Mouse (Mus musculus): ENCODE results near the gene Plekhg1.

The Plekhg1 gene

GRCm38 (mm10) chr10:3947346-3947745, 207.2 kb downstream of the Plekhg1 start:
- no peak for DNase-seq (ENCODE audit: low spot score in 2 of 2)

DNA sequence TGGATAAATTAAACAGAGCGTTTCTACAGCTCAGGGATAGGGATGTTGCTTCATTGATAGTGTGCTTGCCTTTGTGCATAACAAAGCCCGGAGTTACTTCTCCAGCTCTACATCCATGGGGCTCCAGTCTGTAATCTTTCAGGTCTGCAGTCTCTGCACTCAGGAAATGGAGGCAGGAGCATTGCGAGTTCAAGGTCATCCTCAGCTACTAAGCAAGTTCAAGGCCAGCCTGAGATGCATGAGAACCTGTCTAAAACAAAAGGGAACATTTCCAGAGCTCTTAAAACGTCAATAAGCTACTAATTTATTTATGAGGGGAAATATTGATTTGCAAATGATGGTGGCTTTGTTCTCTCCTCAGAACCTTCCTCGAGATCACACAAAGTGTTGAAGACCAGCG, 209.1 kb downstream of the Plekhg1 start:
- DNase-seq (ENCODE audit: low spot score in 2 of 2): no peak

DNA sequence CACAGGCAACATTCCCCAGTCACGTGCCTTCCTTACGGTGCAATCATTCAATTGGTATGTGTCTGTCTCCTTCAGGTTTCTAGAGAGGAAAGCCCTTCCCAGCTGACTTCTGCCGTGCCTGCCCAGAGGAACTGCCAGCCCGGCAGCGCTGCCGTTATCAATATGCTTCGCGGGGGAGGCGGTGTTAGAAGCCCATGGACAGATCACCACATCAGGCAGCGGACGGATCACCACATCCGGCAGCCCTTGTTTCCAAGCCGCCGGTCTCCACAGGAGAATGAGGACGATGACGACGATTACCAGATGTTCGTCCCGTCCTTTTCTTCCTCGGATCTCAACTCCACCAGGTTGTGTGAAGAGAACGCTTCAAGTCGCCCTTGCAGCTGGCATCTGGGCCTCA, 216.3 kb downstream of the Plekhg1 start:
- no peak for DNase-seq (ENCODE audit: low spot score in 2 of 2)

- DNase-seq (ENCODE audit: low spot score in 2 of 2): no peak
Measured at GRCm38 (mm10) chr10:3958591-3958990, 218.4 kb downstream of the Plekhg1 start.

- no peak for DNase-seq (ENCODE audit: low spot score in 2 of 2)
Measured at GRCm38 (mm10) chr10:3969026-3969425, 228.9 kb downstream of the Plekhg1 start.

- DNase-seq (ENCODE audit: low spot score in 2 of 2): no peak
Measured at GRCm38 (mm10) chr10:3972237-3972636, 232.1 kb downstream of the Plekhg1 start.

GRCm38 (mm10) chr10:3972981-3973588, 232.9 kb downstream of the Plekhg1 start, which contains the start of gene Mthfd1l:
Gene Mthfd1l (plus strand): TSS chr10:3973118.
- DNase-seq (ENCODE audit: low spot score in 2 of 2): peak; percentile 74 to 81

GRCm38 (mm10) chr10:3973589-3974070, 233.5 kb downstream of the Plekhg1 start:
- peak; percentile 77 to 78 for DNase-seq (ENCODE audit: low spot score in 2 of 2)

- DNase-seq (ENCODE audit: low spot score in 2 of 2): no peak
Measured at GRCm38 (mm10) chr10:3974380-3974779, 234.2 kb downstream of the Plekhg1 start.

DNA sequence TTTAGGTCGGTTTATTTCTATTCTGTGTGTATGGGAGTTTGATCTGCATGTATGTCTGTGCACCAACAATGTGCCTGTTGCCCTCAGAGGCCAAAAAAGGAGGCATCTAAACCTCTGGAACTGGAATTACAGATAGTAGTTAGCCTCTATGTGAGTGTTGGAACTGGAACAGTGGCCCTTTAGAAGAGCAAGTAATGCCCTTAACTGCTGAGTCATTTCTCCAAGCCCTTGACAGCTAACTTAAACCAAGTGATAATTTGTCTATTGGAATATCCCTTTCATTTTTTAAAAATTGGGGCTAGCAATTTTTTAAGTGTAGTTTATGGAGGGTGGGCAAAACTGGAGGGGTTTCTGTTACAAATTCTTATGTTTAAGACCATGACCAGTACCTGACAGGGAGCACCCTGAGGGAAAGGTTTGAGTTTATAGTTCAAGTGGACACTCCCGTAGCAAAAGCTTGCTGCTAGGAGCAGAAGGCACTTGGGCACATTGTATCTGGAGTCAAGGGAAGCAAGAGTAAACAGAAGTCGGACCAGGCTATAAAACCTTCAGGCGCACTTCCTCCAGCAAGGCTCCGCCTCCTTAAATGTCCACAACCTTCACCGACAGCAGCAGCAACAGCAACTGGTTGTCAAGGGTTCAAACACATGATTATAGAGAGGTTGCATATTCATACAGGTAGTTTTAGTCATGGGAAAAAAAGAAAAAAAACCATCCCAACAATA, 235.9 kb downstream of the Plekhg1 start:
- DNase-seq (ENCODE audit: low spot score in 2 of 2): no peak

DNA sequence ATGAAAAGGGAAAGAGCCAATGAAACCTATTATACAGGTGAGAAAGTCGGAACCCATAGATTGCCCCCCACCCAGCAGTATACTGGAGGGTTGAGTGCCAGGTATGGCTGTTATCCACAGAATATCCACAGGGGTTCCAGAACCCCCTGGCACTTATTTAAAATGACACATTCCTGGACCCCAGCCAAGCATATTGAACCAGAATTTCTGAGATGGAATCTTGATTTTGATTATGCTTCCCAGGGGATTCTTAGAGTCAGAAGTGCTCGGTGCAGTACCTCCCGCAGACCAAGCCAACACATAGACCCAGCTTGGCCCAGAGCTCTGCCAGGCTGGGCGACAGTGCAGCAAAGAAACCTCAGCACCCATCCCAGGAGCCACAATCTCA, 236.5 kb downstream of the Plekhg1 start:
- DNase-seq (ENCODE audit: low spot score in 2 of 2): no peak

- DNase-seq (ENCODE audit: low spot score in 2 of 2): no peak
Measured at GRCm38 (mm10) chr10:3978326-3978725, 238.2 kb downstream of the Plekhg1 start.

GRCm38 (mm10) chr10:3978792-3979488, 238.8 kb downstream of the Plekhg1 start:
- no peak for DNase-seq (ENCODE audit: low spot score in 2 of 2)

- DNase-seq (ENCODE audit: low spot score in 2 of 2): no peak
Measured at GRCm38 (mm10) chr10:3980231-3980630, 240.1 kb downstream of the Plekhg1 start.

GRCm38 (mm10) chr10:3990295-3990883, 250.2 kb downstream of the Plekhg1 start:
- DNase-seq (ENCODE audit: low spot score in 2 of 2): no peak

GRCm38 (mm10) chr10:3993365-3994102, 253.4 kb downstream of the Plekhg1 start:
- DNase-seq (ENCODE audit: low spot score in 2 of 2): no peak

DNA sequence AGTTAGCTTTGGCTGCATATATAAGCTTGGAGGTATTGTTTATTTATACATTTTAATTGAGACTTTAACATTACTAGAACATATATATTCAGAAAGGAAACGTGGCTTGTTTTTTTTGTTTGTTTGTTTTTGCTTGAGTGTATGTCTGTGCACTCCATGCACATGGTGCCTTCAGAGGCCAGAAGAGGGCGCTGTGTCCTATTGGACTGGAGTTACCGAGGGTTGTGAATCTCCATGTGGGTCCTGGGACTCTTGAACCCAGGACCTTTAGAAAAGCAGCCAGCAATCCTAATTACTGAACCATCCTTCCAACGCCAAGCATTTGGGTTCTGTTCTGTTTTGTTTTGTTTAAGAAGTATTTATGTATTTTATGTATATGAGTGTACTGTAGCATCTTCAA, 255.1 kb downstream of the Plekhg1 start:
- no peak for DNase-seq (ENCODE audit: low spot score in 2 of 2)

DNA sequence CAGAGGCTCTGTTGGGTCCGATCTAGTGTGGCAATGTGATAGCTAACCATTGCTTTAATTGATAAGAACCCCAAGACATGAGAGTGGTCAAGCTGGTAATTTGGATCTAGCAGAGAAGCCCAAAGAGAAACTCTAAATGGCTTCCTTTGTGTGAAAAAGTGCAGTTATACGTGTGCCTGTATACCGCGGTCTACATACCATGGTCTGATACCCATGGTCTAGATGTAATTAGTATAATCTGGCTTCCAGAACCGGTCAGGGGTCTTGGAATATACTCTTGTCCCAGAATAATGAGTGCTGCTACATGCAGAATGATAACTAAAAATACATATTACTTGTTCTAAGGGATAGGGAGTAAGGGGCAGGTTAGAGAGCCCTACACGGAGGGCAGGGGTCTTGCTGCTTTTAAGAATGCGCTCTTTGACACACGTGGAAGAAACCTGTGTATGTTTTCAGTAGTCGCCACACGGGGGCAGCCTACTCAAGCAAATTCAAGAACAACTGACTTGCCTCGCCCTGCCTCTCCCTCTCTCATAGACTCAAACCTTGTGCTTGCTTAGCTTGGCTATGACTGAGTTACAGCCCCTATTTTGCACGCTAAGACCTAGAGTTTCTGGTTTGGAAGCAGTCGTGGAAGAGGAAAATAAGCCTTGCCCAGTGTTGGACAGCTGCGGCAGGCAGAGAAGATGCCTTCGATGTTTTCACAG, 256.2 kb downstream of the Plekhg1 start:
- DNase-seq (ENCODE audit: low spot score in 2 of 2): peak; percentile 39 to 44

DNA sequence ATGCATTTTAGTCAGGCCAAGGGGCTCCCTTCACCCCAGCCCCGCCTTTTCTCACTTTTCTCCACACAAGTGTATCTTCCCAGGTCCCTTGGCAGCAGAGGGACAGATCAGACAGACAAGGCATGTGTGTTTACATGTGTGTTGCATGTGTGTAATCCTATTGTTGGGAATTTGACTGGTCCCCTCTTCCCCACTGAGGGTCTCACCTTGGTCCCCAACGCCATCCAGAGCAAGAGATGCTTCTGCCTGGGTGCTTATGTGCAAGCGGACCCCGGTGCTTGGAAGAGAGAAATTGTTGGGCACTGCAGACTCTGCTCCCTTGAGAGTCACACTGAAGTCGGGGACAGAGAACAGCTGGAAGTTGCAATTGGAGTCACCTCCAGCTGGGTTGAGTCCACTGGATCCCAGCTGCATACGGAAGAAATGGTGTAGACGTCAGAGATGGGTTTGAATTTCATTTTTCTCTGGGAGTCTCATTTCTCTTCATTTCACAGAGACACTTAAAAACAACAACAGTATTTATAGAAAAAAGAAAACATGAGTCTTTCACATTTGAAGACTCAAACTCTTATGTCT, 257.8 kb downstream of the Plekhg1 start:
- no peak for DNase-seq (ENCODE audit: low spot score in 2 of 2)

DNA sequence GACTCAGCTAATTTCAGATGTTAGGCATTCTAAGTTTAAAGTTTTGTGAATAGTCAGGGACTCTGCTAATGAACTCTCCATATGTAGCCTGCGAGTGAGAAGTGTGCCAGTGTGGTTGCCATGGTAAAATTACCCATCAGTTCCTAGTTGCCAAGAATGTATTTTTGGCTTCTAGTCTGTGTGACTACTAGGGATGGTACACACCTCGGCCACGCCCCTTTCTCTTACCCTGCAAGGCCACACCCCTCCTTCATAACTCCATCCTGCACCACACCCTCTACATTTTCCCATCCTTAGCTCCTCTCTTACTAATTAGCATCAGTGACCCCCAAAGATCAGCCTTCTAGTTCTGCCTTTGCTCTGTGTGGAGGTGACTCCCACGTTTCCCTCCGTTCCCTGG, 262.5 kb downstream of the Plekhg1 start:
- no peak for DNase-seq (ENCODE audit: low spot score in 2 of 2)

- no peak for DNase-seq (ENCODE audit: low spot score in 2 of 2)
Measured at GRCm38 (mm10) chr10:4005191-4005590, 265.0 kb downstream of the Plekhg1 start.
